Mouse (Mus musculus): ENCODE data around the gene Junb. TPM values are rescaled to one million over a fixed set of nuclear protein-coding genes. Genes with fewer than 3 reads are reported as not detected.

The Junb gene
- total RNA-seq, 2 experiments from 2014 or later: 73.3 to 85.1 TPM

Small RNAs within 50 kb of the gene (microRNA-seq; reads per million reads assigned to microRNA genes)
- 2.5 to 5.7 reads per million in 2 experiments for gene Gm24197

Other genes starting within 250 kb of the Junb start
- 100 to 1,000 TPM; 273 to 322 TPM for gene Nfix, start 178.4 kb downstream of the Junb start, total RNA-seq (2021)
- gene Dand5, start 155.9 kb downstream of the Junb start, total RNA-seq (2021): 1 to 10 TPM; 8.3 to 9.5 TPM
- gene Gadd45gip1, start 147.2 kb downstream of the Junb start, total RNA-seq (2021): 10 to 100 TPM; 23.4 to 24.7 TPM
- gene Rad23a, start 138.1 kb downstream of the Junb start, total RNA-seq (2021): 10 to 100 TPM; 67.8 to 73.7 TPM
- 100 to 1,000 TPM; 562 to 564 TPM for gene Calr, start 131.8 kb downstream of the Junb start, total RNA-seq (2021)
- 10 to 100 TPM; 42.5 to 46.0 TPM for gene Farsa, start 121.7 kb downstream of the Junb start, total RNA-seq (2021)
- 1 to 10 TPM; 6.4 to 6.5 TPM for gene Syce2, start 106.6 kb downstream of the Junb start, total RNA-seq (2021)
- gene Gcdh, start 84.8 kb downstream of the Junb start, total RNA-seq (2021): 10 to 100 TPM; 31.3 to 38.3 TPM
- gene Klf1, start 76.8 kb downstream of the Junb start, total RNA-seq (2021): not detected
- 1 to 10 TPM; 3.5 to 4.0 TPM for gene Dnase2a, start 70.2 kb downstream of the Junb start, total RNA-seq (2021)
- gene Mast1, start 41.4 kb downstream of the Junb start, total RNA-seq (2021): 10 to 100 TPM; 85.7 to 90.3 TPM
- gene Rtbdn, start 31.7 kb downstream of the Junb start, total RNA-seq (2021): 1 to 10 TPM in 1 of 2 experiments, under 1 TPM in 1; 0.71 to 1.1 TPM
- gene Gm49661, start 9.3 kb downstream of the Junb start, total RNA-seq (2021): 1 to 10 TPM in 1 of 2 experiments, not detected in 1; 3.5 TPM
- gene Prdx2, start 9.1 kb downstream of the Junb start, total RNA-seq (2021): 100 to 1,000 TPM; 340 to 356 TPM
- 10 to 100 TPM; 40.7 to 42.2 TPM for gene Rnaseh2a, start 9.0 kb downstream of the Junb start, total RNA-seq (2021)
- gene Hook2, start 11.9 kb upstream of the Junb start, total RNA-seq (2021): 1 to 10 TPM; 7.2 to 8.5 TPM
- not detected for gene Best2, start 35.8 kb upstream of the Junb start, total RNA-seq (2021)
- 100 to 1,000 TPM; 118 to 122 TPM for gene Asna1, start 46.6 kb upstream of the Junb start, total RNA-seq (2021)
- 100 to 1,000 TPM; 115 to 129 TPM for gene Trir, start 48.1 kb upstream of the Junb start, total RNA-seq (2021)
- gene Tnpo2, start 58.2 kb upstream of the Junb start, total RNA-seq (2021): 100 to 1,000 TPM; 155 to 175 TPM
- 10 to 100 TPM; 23.9 to 24.0 TPM for gene Fbxw9, start 81.3 kb upstream of the Junb start, total RNA-seq (2021)
- 1 to 10 TPM in 1 of 2 experiments, not detected in 1; 1.4 TPM for gene Gm5741, start 89.3 kb upstream of the Junb start, total RNA-seq (2021)
- gene Dhps, start 93.0 kb upstream of the Junb start, total RNA-seq (2021): 10 to 100 TPM; 54.3 to 64.3 TPM
- gene Wdr83os, start 102.0 kb upstream of the Junb start, total RNA-seq (2021): 10 to 100 TPM; 49.8 to 54.5 TPM
- 10 to 100 TPM; 24.2 to 26.3 TPM for gene Wdr83, start 102.6 kb upstream of the Junb start, total RNA-seq (2021)
- 10 to 100 TPM; 38.8 to 39.3 TPM for gene Man2b1, start 104.6 kb upstream of the Junb start, total RNA-seq (2021)
- 1 to 10 TPM; 6.9 to 7.7 TPM for gene Zfp791, start 144.4 kb upstream of the Junb start, total RNA-seq (2021)
- gene Cks1brt, start 173.2 kb upstream of the Junb start, total RNA-seq (2021): not detected
- not detected for gene Olfr371, start 247.3 kb upstream of the Junb start, total RNA-seq (2021)